Mouse (Mus musculus) erythroblast, embryonic 14.5 days (primary cell): ENCODE results near the gene Pgpep1. TPM values are rescaled to one million over a fixed set of nuclear protein-coding genes. Genes with fewer than 3 reads are reported as not detected.

ENCODE experiments used
- H3K27me3 ChIP-seq: 2 replicates; pipeline ENCODE4 v1.6.1; 2012; ENCODE audit warnings: inconsistent platforms; ENCODE audit not compliant: control insufficient read depth
- H3K36me3 ChIP-seq: 2 replicates; pipeline ENCODE4 v1.6.1; 2012; ENCODE audit warnings: mild to moderate bottlenecking, inconsistent platforms; ENCODE audit not compliant: control insufficient read depth
- H3K4me1 ChIP-seq: 2 replicates; pipeline ENCODE4 v1.6.1; 2012; ENCODE audit warnings: inconsistent platforms; ENCODE audit not compliant: control insufficient read depth
- H3K4me3 ChIP-seq: replicated peaks from 2 replicates; pipeline ENCODE3; 2012; ENCODE audit warnings: moderate library complexity, mild to moderate bottlenecking, inconsistent platforms
- H3K9me3 ChIP-seq: 2 replicates; pipeline ENCODE4 v1.6.1; 2012; ENCODE audit warnings: low read length, inconsistent platforms, mixed read lengths; ENCODE audit not compliant: control insufficient read depth
- GATA1 ChIP-seq: IDR thresholded peaks from 2 replicates; pipeline ENCODE4 v1.6.1; 2012; ENCODE audit warnings: low read length, inconsistent platforms, mixed read lengths
- TAL1 ChIP-seq: IDR thresholded peaks from 3 replicates; pipeline ENCODE4 v1.6.1; 2012; ENCODE audit warnings: low read length, inconsistent platforms, mixed read lengths
- polyA plus RNA-seq: library from polyadenylated mRNA; stranded (reverse); fragments of >175 nt; gene quantifications from 2 replicates; pipeline ENCODE4 v1.2.3, GENCODE M21; 2012

Pgpep1 gene
- polyA plus RNA-seq, 1 experiment = 0.29 TPM

DNA sequence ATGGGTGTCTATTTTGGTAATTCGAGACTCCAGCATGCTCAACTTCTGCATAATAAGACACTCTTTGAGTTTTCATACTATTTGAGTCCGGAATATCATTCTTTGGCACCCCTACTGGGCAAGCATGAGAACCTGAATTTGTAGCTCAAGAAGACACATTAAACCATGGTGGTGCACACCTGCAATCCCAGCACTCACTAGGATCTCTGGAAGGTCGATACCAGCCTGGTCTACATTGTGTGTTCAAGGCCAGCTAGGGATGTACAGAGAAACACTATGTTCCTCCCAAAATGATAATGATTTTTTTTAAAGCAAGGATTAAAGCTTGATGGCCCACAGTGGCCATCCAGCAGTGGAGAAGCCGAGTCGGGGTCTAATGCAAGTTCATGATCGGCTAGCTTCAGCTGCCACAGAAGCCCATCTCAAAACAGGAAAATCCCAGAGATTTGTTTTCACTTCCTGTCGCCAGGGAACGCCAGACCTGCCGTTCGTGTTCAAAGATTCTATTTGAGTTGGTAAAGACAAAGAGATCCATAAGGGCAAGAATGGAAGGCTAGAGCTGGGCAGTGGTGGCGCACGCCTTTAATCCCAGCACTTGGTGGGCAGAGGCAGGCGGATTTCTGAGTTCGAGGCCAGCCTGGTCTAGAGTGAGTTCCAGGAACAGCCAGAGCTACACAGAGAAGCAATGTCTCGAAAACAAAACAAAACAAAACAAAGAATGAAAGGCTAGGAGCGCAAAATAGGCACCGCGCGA lies 12.3 kb upstream of the Pgpep1 start:
- no peaks in the 10 kb centered on the region for H3K9me3 ChIP-seq
- peak overlapping the region; percentile 86 for H3K4me3 ChIP-seq
- peaks cover 29% of the 10 kb centered on the region for H3K36me3 ChIP-seq
- H3K4me1 ChIP-seq = peaks cover 54% of the 10 kb centered on the region
- no peak for TF ChIP-seq TAL1
- no peak for TF ChIP-seq GATA1
- H3K27me3 ChIP-seq = no peaks in the 10 kb centered on the region

DNA sequence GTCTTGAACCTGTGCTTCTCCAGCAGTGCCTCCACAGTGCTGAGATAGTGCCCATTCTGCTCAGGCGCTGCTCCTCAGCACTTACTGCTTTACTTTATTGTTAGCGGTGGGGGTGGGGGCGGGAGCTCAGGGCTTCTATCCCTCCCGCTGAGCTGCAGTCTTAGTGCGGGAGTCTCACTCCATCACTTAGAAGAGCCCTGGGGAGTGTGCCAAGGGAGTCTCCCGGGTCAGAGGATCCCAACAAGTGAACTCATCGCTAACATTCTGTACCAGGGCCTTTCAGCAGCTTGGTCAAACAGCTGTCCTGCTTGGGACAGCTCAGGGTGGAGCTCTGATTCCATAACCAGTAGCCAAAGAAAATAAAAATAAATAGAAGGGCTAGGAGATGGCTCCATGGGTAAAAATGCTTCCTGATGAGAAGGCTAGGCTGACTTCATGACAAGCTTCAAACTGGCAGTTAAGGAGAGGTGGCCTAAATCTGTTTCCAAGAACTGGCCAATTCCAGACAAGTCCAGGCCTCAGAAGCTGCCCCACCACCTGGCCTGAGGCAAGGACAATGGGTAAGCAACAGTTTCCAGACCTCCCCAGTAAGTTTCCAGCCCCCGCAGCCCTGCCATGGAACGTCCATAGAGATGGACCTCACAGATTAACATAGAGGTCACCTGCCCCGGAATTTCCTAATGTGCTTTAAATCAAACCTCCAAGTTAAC lies 11.6 kb upstream of the Pgpep1 start:
- Histone ChIP-seq H3K36me3 (peaks cover 22% of the 10 kb centered on the region), H3K9me3 (no peaks in the 10 kb centered on the region), H3K4me3 (no peak overlapping the region), H3K27me3 (no peaks in the 10 kb centered on the region), H3K4me1 (peaks cover 53% of the 10 kb centered on the region)
- TF ChIP-seq GATA1 (no peak), TAL1 (no peak)

- Histone ChIP-seq H3K4me3 (no peak overlapping the region), H3K27me3 (no peaks in the 10 kb centered on the region), H3K36me3 (no peaks in the 10 kb centered on the region), H3K4me1 (peaks cover 28% of the 10 kb centered on the region), H3K9me3 (no peaks in the 10 kb centered on the region)
- TF ChIP-seq GATA1 = no peak
- TF ChIP-seq TAL1 = no peak
Measured at GRCm38 (mm10) chr8:70667071-70667470, 6.9 kb upstream of the Pgpep1 start.

GRCm38 (mm10) chr8:70665599-70665998 lies 5.4 kb upstream of the Pgpep1 start:
- H3K36me3 ChIP-seq = no peaks in the 10 kb centered on the region
- no peak overlapping the region for H3K4me3 ChIP-seq
- H3K4me1 ChIP-seq = peaks cover 33% of the 10 kb centered on the region
- TF ChIP-seq TAL1 (no peak), GATA1 (no peak)
- H3K9me3 ChIP-seq = no peaks in the 10 kb centered on the region
- no peaks in the 10 kb centered on the region for H3K27me3 ChIP-seq

- H3K9me3 ChIP-seq = no peaks in the 10 kb centered on the region
- no peak for TF ChIP-seq TAL1
- TF ChIP-seq GATA1 = no peak
- no peaks in the 10 kb centered on the region for H3K36me3 ChIP-seq
- H3K4me3 ChIP-seq = no peak overlapping the region
- peaks cover 43% of the 10 kb centered on the region for H3K4me1 ChIP-seq
- H3K27me3 ChIP-seq = no peaks in the 10 kb centered on the region
Measured at GRCm38 (mm10) chr8:70664631-70665030, 4.4 kb upstream of the Pgpep1 start.

DNA sequence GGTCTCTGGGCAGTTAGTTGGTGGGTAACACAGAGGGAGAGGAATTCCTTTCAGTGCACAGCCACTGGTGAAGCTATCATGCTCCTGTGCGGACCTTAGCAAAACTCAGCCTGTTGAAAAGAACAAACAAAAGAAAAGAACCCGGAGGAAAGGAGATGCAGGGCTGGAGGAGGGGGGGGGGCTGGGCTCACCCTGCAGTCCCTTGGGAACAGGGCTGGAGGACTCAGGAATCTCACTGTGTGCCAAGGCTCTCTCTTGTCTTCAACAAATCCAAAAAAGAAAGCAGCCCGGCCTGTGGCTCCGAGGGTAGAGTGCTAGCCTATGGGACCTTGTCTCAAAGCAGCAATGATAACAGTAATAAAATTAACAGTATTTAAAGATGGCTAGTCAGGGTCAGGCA lies 3.5 kb upstream of the Pgpep1 start:
- Histone ChIP-seq H3K9me3 (no peaks in the 10 kb centered on the region), H3K36me3 (no peaks in the 10 kb centered on the region), H3K4me1 (peaks cover 52% of the 10 kb centered on the region), H3K4me3 (no peak overlapping the region), H3K27me3 (no peaks in the 10 kb centered on the region)
- TF ChIP-seq TAL1 (no peak), GATA1 (no peak)

GRCm38 (mm10) chr8:70659604-70660272 lies 450 bp downstream of the Pgpep1 start:
- no peaks in the 10 kb centered on the region for H3K27me3 ChIP-seq
- H3K36me3 ChIP-seq = peaks cover 25% of the 10 kb centered on the region
- peaks cover 49% of the 10 kb centered on the region for H3K4me1 ChIP-seq
- TF ChIP-seq GATA1 (no peak), TAL1 (no peak)
- H3K4me3 ChIP-seq = peak overlapping the region; percentile 92
- H3K9me3 ChIP-seq = no peaks in the 10 kb centered on the region

GRCm38 (mm10) chr8:70658897-70659603 lies 1.1 kb downstream of the Pgpep1 start:
- Histone ChIP-seq H3K9me3 (no peaks in the 10 kb centered on the region), H3K36me3 (peaks cover 31% of the 10 kb centered on the region), H3K27me3 (no peaks in the 10 kb centered on the region), H3K4me3 (peak overlapping the region; percentile 92), H3K4me1 (peaks cover 50% of the 10 kb centered on the region)
- TF ChIP-seq GATA1 (no peak), TAL1 (no peak)

- no peak overlapping the region for H3K4me3 ChIP-seq
- TF ChIP-seq TAL1 = no peak
- no peak for TF ChIP-seq GATA1
- H3K27me3 ChIP-seq = no peaks in the 10 kb centered on the region
- H3K4me1 ChIP-seq = peaks cover 50% of the 10 kb centered on the region
- H3K36me3 ChIP-seq = peaks cover 31% of the 10 kb centered on the region
- H3K9me3 ChIP-seq = no peaks in the 10 kb centered on the region
Measured at GRCm38 (mm10) chr8:70657739-70658138, 2.4 kb downstream of the Pgpep1 start.
